Mouse (Mus musculus): ENCODE results near the gene Slc12a9.

DNA sequence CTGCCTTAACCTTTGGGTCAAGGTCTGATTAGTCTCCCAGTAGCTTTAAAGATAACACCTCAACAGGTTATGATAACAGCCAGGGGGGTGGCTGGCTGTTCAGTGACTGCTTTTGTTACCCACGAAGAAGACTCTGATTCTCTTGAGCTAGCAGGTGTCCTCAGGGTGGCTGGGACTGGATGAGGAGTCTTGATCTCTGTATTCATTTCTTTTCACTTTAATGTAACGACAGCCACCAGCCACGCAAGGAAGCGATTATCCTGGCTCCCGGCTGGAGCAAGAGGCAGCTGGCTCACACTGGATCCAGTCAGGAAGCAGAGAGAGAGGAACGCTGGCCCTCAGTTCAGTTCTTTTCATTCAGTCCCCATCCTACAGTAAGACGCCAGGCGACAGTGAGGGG lies 3.8 kb upstream of the Slc12a9 start:
- TF ChIP-seq CTCF (IDR thresholded peaks at IDR 0.05; ENCODE audit: control insufficient read depth, insufficient read depth, low read length) (no peak), POLR2A (IDR thresholded peaks at IDR 0.05; ENCODE audit: borderline replicate concordance, control insufficient read depth, low read depth, low read length) (no peak)
